Mouse (Mus musculus): ENCODE measurements around the gene Cd93.

DNA sequence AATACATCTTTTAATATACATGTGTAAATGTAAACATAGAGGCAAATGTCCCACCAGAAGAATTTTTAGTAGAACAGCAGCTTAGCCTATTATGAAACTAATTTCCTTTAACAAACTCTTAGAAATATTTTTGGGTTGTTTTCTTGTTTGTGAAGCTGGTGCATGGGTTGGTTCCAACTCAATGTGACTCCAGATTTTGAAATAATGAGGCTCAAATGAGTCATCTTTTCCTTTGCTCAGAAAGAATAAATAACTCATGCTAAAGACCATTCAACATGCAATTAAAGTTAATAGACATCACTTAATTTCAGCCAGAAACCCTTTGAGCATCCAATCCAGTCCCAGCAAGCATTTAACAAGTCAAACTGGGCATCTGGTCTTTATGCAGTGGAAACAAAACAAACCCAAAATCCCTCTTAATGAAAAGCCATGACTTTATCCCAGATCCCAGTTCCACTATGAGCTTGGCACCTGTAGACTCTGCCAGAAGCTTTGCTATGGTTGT lies 14.3 kb downstream of the Cd93 start:
- no peak for TF ChIP-seq CTCF (IDR thresholded peaks at IDR 0.05; ENCODE audit: borderline replicate concordance, extremely low read depth, insufficient read depth, insufficient read length)
- no peak for TF ChIP-seq POLR2A (IDR thresholded peaks at IDR 0.05; ENCODE audit: borderline replicate concordance, extremely low read depth, insufficient read depth, insufficient read length, poor library complexity, severe bottlenecking)

Data from brain, embryonic 14.5 days (tissue).